In genomic region chr2:108785161-108785957, GRCm38 (mm10) we compare ENCODE assay signal across 14 mouse cellular contexts.
A peak's percentile ranks its signal among the peaks of the same experiment; 100 is the strongest.
DNase-seq lines count a peak whose midpoint lies in the region; ATAC-seq and TF ChIP-seq lines count a peak whose summit lies in the region.
"Had no signal": no experiment of that assay in that cellular context is flagged by ENCODE, and none has a peak within 500 bp of the region (broad histone marks: within the 10 kb centered on the region; RNA-seq: fewer than 3 reads in every experiment).

No protein-coding gene starts in this region.

- no peak overlapping the region for H3K9ac ChIP-seq in midbrain, postnatal 0 days (replicated peaks; ENCODE audit: low read length, poor library complexity, severe bottlenecking)
- H3K9ac ChIP-seq: forebrain, embryonic 12.5 days; liver, embryonic 13.5 days had no signal

- no peak overlapping the region for H3K4me3 ChIP-seq in midbrain, postnatal 0 days (ENCODE audit: low read depth, low read length)
- H3K4me3 ChIP-seq: forebrain, embryonic 12.5 days; liver, embryonic 13.5 days had no signal

- no peak for DNase-seq in cerebellum, postnatal 4 days (ENCODE audit: low spot score in 2 of 2)
- DNase-seq in left cerebral cortex, adult 18-20 months (ENCODE audit: low spot score in 2 of 2), result peak; percentile 30 to 52
- DNase-seq in left cerebral cortex, adult 11 months (ENCODE audit: low spot score), result no peak
- peak; percentile 41 to 50 for DNase-seq in cerebellum, adult 18-20 months
- peak; percentile 9 for DNase-seq in mesoderm, embryonic 11.5 days (ENCODE audit: low read depth, low spot score)
- DNase-seq in midbrain, postnatal 0 days (ENCODE audit: low spot score), result no peak
- DNase-seq in adrenal gland, adult (ENCODE audit: inconsistent age in 2 of 2, low spot score in 1 of 2), result no peak
- DNase-seq: heart, adult 18-20 months; left cerebral cortex, postnatal 4 days; liver, embryonic 13.5 days had no signal

- 89% methylated on average over 19 of the region's 19 CpGs for WGBS in midbrain, postnatal 0 days

- H3K27ac ChIP-seq in midbrain, postnatal 0 days (ENCODE audit: low read depth, low read length), result no peak overlapping the region
- H3K27ac ChIP-seq: forebrain, embryonic 12.5 days; liver, embryonic 13.5 days had no signal

- no peaks in the 10 kb centered on the region for H3K36me3 ChIP-seq in midbrain, postnatal 0 days (ENCODE audit: insufficient read depth, low read length)
- H3K36me3 ChIP-seq: forebrain, embryonic 12.5 days; liver, embryonic 13.5 days had no signal

- no peaks in the 10 kb centered on the region for H3K4me1 ChIP-seq in midbrain, postnatal 0 days (ENCODE audit: insufficient read depth, low read length)
- H3K4me1 ChIP-seq: forebrain, embryonic 12.5 days; liver, embryonic 13.5 days had no signal

- no peaks in the 10 kb centered on the region for H3K27me3 ChIP-seq in midbrain, postnatal 0 days (ENCODE audit: insufficient read depth, low read length)
- H3K27me3 ChIP-seq: forebrain, embryonic 12.5 days; liver, embryonic 13.5 days had no signal

- no peak overlapping the region for H3K4me2 ChIP-seq in midbrain, postnatal 0 days (ENCODE audit: low read depth, low read length, poor library complexity, severe bottlenecking)
- H3K4me2 ChIP-seq: forebrain, embryonic 12.5 days; liver, embryonic 13.5 days; midbrain, embryonic 11.5 days had no signal

- TF ChIP-seq CTCF in midbrain, postnatal 0 days (IDR thresholded peaks at IDR 0.05), result no peak

- H3K9me3 ChIP-seq in midbrain, postnatal 0 days (ENCODE audit: low read length), result no peaks in the 10 kb centered on the region
- H3K9me3 ChIP-seq: forebrain, embryonic 12.5 days; liver, embryonic 13.5 days had no signal

- ATAC-seq in cerebellum, adult (ENCODE audit: insufficient number of reproducible peaks, low FRiP score, low TSS enrichment), result peak; percentile 90
- no peak for ATAC-seq in midbrain, postnatal 0 days (ENCODE audit: low FRiP score)
- ATAC-seq: lung, postnatal 0 days had no signal

Comparison
In these comparisons a context has a peak if more than half of its experiments do, and no peak if none do; other contexts are left out.
1. DNase-seq: peak in left cerebral cortex, adult 18-20 months (2 of 2), cerebellum, adult 18-20 months (2 of 2) and mesoderm, embryonic 11.5 days (single experiment); none in cerebellum, postnatal 4 days (0 of 2), left cerebral cortex, adult 11 months (single experiment), midbrain, postnatal 0 days (single experiment) and adrenal gland, adult (0 of 2).